Mouse (Mus musculus) lung, adult 2 months (tissue): ENCODE measurements around the gene Phf19.
A peak's percentile ranks its signal among the peaks of the same experiment; 100 is the strongest.

Source experiments
- CTCF ChIP-seq: fragments of 200-500 bp; IDR thresholded peaks from 2 replicates; pipeline ENCODE4 v1.5.1; 2011; ENCODE audit warnings: mild to moderate bottlenecking, low read length, control low read depth; ENCODE audit not compliant: insufficient read depth
- POLR2A ChIP-seq: fragments of 200-500 bp; IDR thresholded peaks from 2 replicates; pipeline ENCODE4 v1.6.1; 2011; ENCODE audit warnings: low read depth, mild to moderate bottlenecking, control low read depth, low read length, borderline replicate concordance; ENCODE audit errors: extremely low read depth

- TF ChIP-seq CTCF (no peak), POLR2A (peak; percentile 78)
These were observed 43.0 kb downstream of the Phf19 start for GRCm38 (mm10) chr2:34870520-34871474.
